Mouse (Mus musculus): ENCODE data around the gene Pde4a.

DNA sequence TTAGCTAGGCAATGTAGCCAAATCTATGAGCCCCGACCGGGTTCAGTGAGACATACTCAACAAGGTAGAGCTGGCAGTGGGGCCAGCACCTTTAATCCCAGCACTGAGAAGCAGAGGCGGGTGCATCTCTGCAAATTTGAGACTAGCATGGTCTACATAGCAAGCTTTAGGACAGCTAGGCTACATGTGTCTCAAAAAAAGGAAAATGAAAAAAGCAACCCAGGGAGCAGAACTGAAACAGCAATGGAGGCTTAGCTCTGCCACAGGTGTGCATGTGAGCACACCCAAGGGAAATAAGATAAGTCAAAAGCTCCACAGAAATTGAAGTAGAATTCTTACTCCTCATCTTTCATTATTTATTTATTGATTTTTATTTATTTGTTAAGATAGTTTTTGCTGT is 33.4 kb downstream of the Pde4a start:
- TF ChIP-seq CTCF (IDR thresholded peaks at IDR 0.05) (no peak), POLR2A (IDR thresholded peaks at IDR 0.05; ENCODE audit: insufficient read depth, low read depth, low read length) (no peak)
